Comparison of ENCODE assay signal across 13 mouse cellular contexts in the genomic region with DNA sequence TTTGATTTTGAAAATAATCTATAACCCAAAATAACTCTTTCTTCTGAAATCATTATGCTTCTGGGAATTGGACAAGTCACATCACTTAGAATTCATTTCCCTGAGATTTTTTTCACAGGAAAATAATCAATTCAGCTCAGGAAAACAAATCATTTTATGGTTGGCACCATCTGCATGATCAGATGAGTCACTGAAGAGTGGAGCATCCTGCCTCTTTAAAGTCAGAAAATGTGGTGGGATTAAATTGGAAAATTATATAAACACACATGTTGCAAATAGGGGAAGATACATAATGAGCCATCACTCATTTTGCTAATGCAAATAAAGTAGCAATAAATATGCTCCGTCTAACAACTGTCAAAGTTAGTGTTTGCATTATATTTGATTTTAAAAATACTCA.
"Had no signal": no experiment of that assay in that cellular context is flagged by ENCODE, and none has a peak within 500 bp of the region (broad histone marks: within the 10 kb centered on the region; RNA-seq: fewer than 3 reads in every experiment).

No protein-coding gene starts in this region.

- H3K27me3 ChIP-seq: limb, embryonic 13.5 days; midbrain, embryonic 12.5 days; stomach, embryonic 15.5 days had no signal

- H3K27ac ChIP-seq: limb, embryonic 13.5 days; liver, embryonic 14.5 days; midbrain, embryonic 12.5 days; stomach, embryonic 15.5 days had no signal

- H3K4me2 ChIP-seq: limb, embryonic 13.5 days; midbrain, embryonic 12.5 days; stomach, embryonic 15.5 days had no signal

- DNase-seq: kidney, adult 18-20 months; kidney, postnatal 10 days; kidney, postnatal 4 days; left cerebral cortex, postnatal 4 days; lung, adult 18-20 months; right cerebral cortex, postnatal 14 days; thymus, adult 2 months; thymus, postnatal 36 days had no signal

- H3K36me3 ChIP-seq: limb, embryonic 13.5 days; midbrain, embryonic 12.5 days; stomach, embryonic 15.5 days had no signal

- H3K9ac ChIP-seq: limb, embryonic 13.5 days; liver, embryonic 14.5 days; midbrain, embryonic 12.5 days; stomach, embryonic 15.5 days had no signal

- H3K4me3 ChIP-seq: limb, embryonic 13.5 days; midbrain, embryonic 12.5 days; stomach, embryonic 15.5 days had no signal

- ATAC-seq: midbrain, embryonic 16.5 days had no signal

- H3K9me3 ChIP-seq: limb, embryonic 13.5 days; midbrain, embryonic 12.5 days; stomach, embryonic 15.5 days had no signal

- H3K4me1 ChIP-seq: limb, embryonic 13.5 days; midbrain, embryonic 12.5 days; stomach, embryonic 15.5 days had no signal
